Comparison of ENCODE assay signal across 8 mouse cellular contexts in the genomic region with DNA sequence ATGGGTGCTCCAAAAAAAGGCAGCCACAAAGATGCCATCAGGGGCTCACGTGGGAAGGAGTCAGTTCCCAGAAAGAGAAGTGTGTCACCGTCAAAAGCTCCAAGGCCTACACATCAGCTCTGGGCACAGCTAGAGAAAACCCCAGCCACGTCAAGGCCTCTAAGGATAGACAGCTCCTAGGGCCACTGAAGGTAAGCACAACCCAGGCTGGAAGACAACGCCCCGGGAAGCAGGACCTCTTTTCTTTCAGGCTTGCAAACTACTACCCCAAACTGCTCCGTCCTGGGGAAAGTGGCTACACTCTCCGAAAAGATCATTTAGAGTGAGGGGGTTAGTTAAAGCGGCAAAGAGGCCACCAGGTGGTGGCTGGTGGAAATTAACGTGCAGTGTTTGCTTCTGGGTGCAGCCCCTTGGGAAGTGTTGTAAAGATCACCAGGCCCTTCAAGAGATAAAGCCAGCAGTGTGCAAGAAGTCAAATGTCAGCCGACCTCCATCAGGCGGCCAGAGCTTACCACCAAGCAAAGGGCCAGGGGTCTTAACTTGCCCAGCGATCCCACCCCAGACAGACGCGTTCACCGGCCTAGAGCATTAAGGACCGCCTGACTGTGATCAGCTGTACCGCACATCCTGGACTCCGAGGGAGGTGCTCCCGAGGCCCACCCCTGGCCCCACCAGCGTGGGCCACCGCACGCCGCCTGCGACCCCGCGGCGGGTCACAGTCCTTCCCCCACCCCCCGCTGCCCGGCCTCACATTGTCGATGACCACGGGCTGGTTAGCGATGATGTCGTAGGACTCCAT. TPM values are rescaled to one million over a fixed set of nuclear protein-coding genes. Genes with fewer than 3 reads are reported as not detected.
DNase-seq lines count a peak whose midpoint lies in the region; ATAC-seq and TF ChIP-seq lines count a peak whose summit lies in the region.

No protein-coding gene starts in this region.

- peak in 1 of 2 experiments; percentile 18 for DNase-seq in layer of hippocampus, adult 2 months (ENCODE audit: low spot score in 2 of 2)
- no peak for DNase-seq in layer of hippocampus, postnatal 36 days
- no peak for DNase-seq in limb, embryonic 10.5 days (ENCODE audit: low spot score)

- peak overlapping the region; percentile 86 for H3K4me2 ChIP-seq in embryonic facial prominence, embryonic 13.5 days
- peak overlapping the region; percentile 70 for H3K4me2 ChIP-seq in stomach, embryonic 16.5 days (ENCODE audit: low read depth, low read length)

- no peaks in the 10 kb centered on the region for H3K9me3 ChIP-seq in embryonic facial prominence, embryonic 13.5 days
- no peaks in the 10 kb centered on the region for H3K9me3 ChIP-seq in limb, embryonic 10.5 days (replicated peaks)
- no peaks in the 10 kb centered on the region for H3K9me3 ChIP-seq in stomach, embryonic 16.5 days (replicated peaks; ENCODE audit: control insufficient read depth, low read length)

- H3K4me1 ChIP-seq in embryonic facial prominence, embryonic 13.5 days, result peaks cover 19% of the 10 kb centered on the region
- peaks cover 15% of the 10 kb centered on the region for H3K4me1 ChIP-seq in limb, embryonic 10.5 days
- peaks cover 14% of the 10 kb centered on the region for H3K4me1 ChIP-seq in stomach, embryonic 16.5 days (ENCODE audit: control insufficient read depth, insufficient read depth, low read length)

- peak overlapping the region; percentile 77 for H3K4me3 ChIP-seq in layer of hippocampus, adult 2 months
- H3K4me3 ChIP-seq in embryonic facial prominence, embryonic 13.5 days, result peak overlapping the region; percentile 97
- peak overlapping the region; percentile 94 for H3K4me3 ChIP-seq in limb, embryonic 10.5 days
- peak overlapping the region; percentile 85 for H3K4me3 ChIP-seq in stomach, embryonic 16.5 days (replicated peaks; ENCODE audit: low read length)

- ATAC-seq in activated CD4-positive, CD25-positive, alpha-beta regulatory T cell, adult 4 months, result peak; percentile 56
- ATAC-seq in embryonic facial prominence, embryonic 13.5 days (ENCODE audit: insufficient number of reproducible peaks, insufficient read depth, low FRiP score, low TSS enrichment, low read depth), result peak; percentile 46; the same call in 1 of the 2 replicates
- ATAC-seq in hematopoietic stem cell, adult 5-6 weeks (replicated peaks in 1 of 2; ENCODE audit: insufficient read depth in 1 of 2, low FRiP score in 2 of 2, low TSS enrichment in 1 of 2, low read depth in 1 of 2, poor library complexity in 2 of 2, severe bottlenecking in 2 of 2), result peak; percentile 56 to 58
- peak; percentile 55 for ATAC-seq in megakaryocyte-erythroid progenitor cell, adult 5-6 weeks (replicated peaks; ENCODE audit: low FRiP score, low TSS enrichment, poor library complexity, severe bottlenecking)
- peak; percentile 72; the same call in 1 of the 2 replicates for ATAC-seq in stomach, embryonic 16.5 days (ENCODE audit: insufficient read depth, low FRiP score)

- H3K27ac ChIP-seq in layer of hippocampus, adult 2 months, result peak overlapping the region; percentile 94
- peak overlapping the region; percentile 85 for H3K27ac ChIP-seq in embryonic facial prominence, embryonic 13.5 days
- H3K27ac ChIP-seq in limb, embryonic 10.5 days, result peak overlapping the region; percentile 94
- H3K27ac ChIP-seq in stomach, embryonic 16.5 days (ENCODE audit: low read length), result peak overlapping the region; percentile 85

- TF ChIP-seq CTCF in layer of hippocampus, adult 2 months (conservative IDR thresholded peaks at IDR 0.05), result peak; percentile 70

- H3K36me3 ChIP-seq in embryonic facial prominence, embryonic 13.5 days, result peaks cover 32% of the 10 kb centered on the region
- H3K36me3 ChIP-seq in limb, embryonic 10.5 days, result peaks cover 39% of the 10 kb centered on the region
- H3K36me3 ChIP-seq in stomach, embryonic 16.5 days (ENCODE audit: control insufficient read depth, insufficient read depth, low read length), result peaks cover 9% of the 10 kb centered on the region

- H3K9ac ChIP-seq in embryonic facial prominence, embryonic 13.5 days, result peak overlapping the region; percentile 93
- H3K9ac ChIP-seq in stomach, embryonic 16.5 days (ENCODE audit: low read length), result peak overlapping the region; percentile 94

- 1% methylated on average over 33 of the region's 33 CpGs for WGBS in embryonic facial prominence, embryonic 13.5 days
- 2% methylated on average over 33 of the region's 33 CpGs for WGBS in limb, embryonic 10.5 days
- WGBS in stomach, embryonic 16.5 days, result 1% methylated on average over 33 of the region's 33 CpGs

- no peaks in the 10 kb centered on the region for H3K27me3 ChIP-seq in embryonic facial prominence, embryonic 13.5 days
- H3K27me3 ChIP-seq in limb, embryonic 10.5 days (ENCODE audit: low read depth, poor library complexity, severe bottlenecking), result no peaks in the 10 kb centered on the region
- no peaks in the 10 kb centered on the region for H3K27me3 ChIP-seq in stomach, embryonic 16.5 days (ENCODE audit: control insufficient read depth, insufficient read depth, low read length)

RNA-seq across cellular contexts. Expression of a gene that starts 0.7 kb away (rescaled TPM):
- 1 to 10 TPM in 1 of 2 experiments, under 1 TPM in 1; 0.96 to 1.4 TPM for total RNA-seq in layer of hippocampus, adult 2 months (2021)
- total RNA-seq in layer of hippocampus, postnatal 36 days (2021), result not detected
- polyA plus RNA-seq in activated CD4-positive, CD25-positive, alpha-beta regulatory T cell, adult 4 months (2017; shearing (Covaris generic)), result not detected
- polyA plus RNA-seq in embryonic facial prominence, embryonic 13.5 days (2015; fragmentation: Nextera tagmentation; extraction: Ambion mirVana), result 0.21 and 0.25 TPM in 2 replicates
- total RNA-seq in hematopoietic stem cell, adult 5-6 weeks (2017), result not detected in 2 replicates
- not detected in 2 replicates for polyA plus RNA-seq in limb, embryonic 10.5 days (2016; fragmentation: Nextera tagmentation; extraction: Ambion mirVana)
- not detected in 2 replicates for total RNA-seq in megakaryocyte-erythroid progenitor cell, adult 5-6 weeks (2014; fragmentation: Nextera tagmentation)
- total RNA-seq in megakaryocyte-erythroid progenitor cell, adult 5-6 weeks (2017), result not detected in 2 replicates
- polyA plus RNA-seq in stomach, embryonic 16.5 days (2015; fragmentation: Nextera tagmentation; extraction: Ambion mirVana), result 0.13 TPM in 1 of 2 replicates, not detected in the other

RNA-seq across cellular contexts. Expression of a gene that starts 5.0 kb away (rescaled TPM):
- total RNA-seq in layer of hippocampus, adult 2 months (2021), result 100 to 1,000 TPM; 248 to 282 TPM
- 100 to 1,000 TPM; 246 to 247 TPM for total RNA-seq in layer of hippocampus, postnatal 36 days (2021)
- polyA plus RNA-seq in activated CD4-positive, CD25-positive, alpha-beta regulatory T cell, adult 4 months (2017; shearing (Covaris generic)), result 10 to 100 TPM; 41.9 to 51.7 TPM
- 99.2 and 103 TPM in 2 replicates for polyA plus RNA-seq in embryonic facial prominence, embryonic 13.5 days (2015; fragmentation: Nextera tagmentation; extraction: Ambion mirVana)
- total RNA-seq in hematopoietic stem cell, adult 5-6 weeks (2017), result 45.0 and 61.4 TPM in 2 replicates
- 155 and 156 TPM in 2 replicates for polyA plus RNA-seq in limb, embryonic 10.5 days (2016; fragmentation: Nextera tagmentation; extraction: Ambion mirVana)
- 45.8 and 49.2 TPM in 2 replicates for total RNA-seq in megakaryocyte-erythroid progenitor cell, adult 5-6 weeks (2014; fragmentation: Nextera tagmentation)
- total RNA-seq in megakaryocyte-erythroid progenitor cell, adult 5-6 weeks (2017), result 49.1 and 51.1 TPM in 2 replicates
- 95.3 and 103 TPM in 2 replicates for polyA plus RNA-seq in stomach, embryonic 16.5 days (2015; fragmentation: Nextera tagmentation; extraction: Ambion mirVana)

RNA-seq across cellular contexts. Expression of a gene that starts 18.0 kb away (rescaled TPM):
- total RNA-seq in layer of hippocampus, adult 2 months (2021), result 100 to 1,000 TPM; 610 to 649 TPM
- 100 to 1,000 TPM; 648 to 684 TPM for total RNA-seq in layer of hippocampus, postnatal 36 days (2021)
- polyA plus RNA-seq in activated CD4-positive, CD25-positive, alpha-beta regulatory T cell, adult 4 months (2017; shearing (Covaris generic)), result 100 to 1,000 TPM; 325 to 418 TPM
- polyA plus RNA-seq in embryonic facial prominence, embryonic 13.5 days (2015; fragmentation: Nextera tagmentation; extraction: Ambion mirVana), result 510 and 517 TPM in 2 replicates
- total RNA-seq in hematopoietic stem cell, adult 5-6 weeks (2017), result 317 and 437 TPM in 2 replicates
- 535 and 559 TPM in 2 replicates for polyA plus RNA-seq in limb, embryonic 10.5 days (2016; fragmentation: Nextera tagmentation; extraction: Ambion mirVana)
- 728 and 806 TPM in 2 replicates for total RNA-seq in megakaryocyte-erythroid progenitor cell, adult 5-6 weeks (2014; fragmentation: Nextera tagmentation)
- 1,234 and 1,237 TPM in 2 replicates for total RNA-seq in megakaryocyte-erythroid progenitor cell, adult 5-6 weeks (2017)
- polyA plus RNA-seq in stomach, embryonic 16.5 days (2015; fragmentation: Nextera tagmentation; extraction: Ambion mirVana), result 591 and 640 TPM in 2 replicates

RNA-seq across cellular contexts. Expression of a gene that starts 26.3 kb away (rescaled TPM):
- not detected for total RNA-seq in layer of hippocampus, adult 2 months (2021)
- not detected for total RNA-seq in layer of hippocampus, postnatal 36 days (2021)
- polyA plus RNA-seq in activated CD4-positive, CD25-positive, alpha-beta regulatory T cell, adult 4 months (2017; shearing (Covaris generic)), result not detected
- 0.81 and 2.2 TPM in 2 replicates for polyA plus RNA-seq in embryonic facial prominence, embryonic 13.5 days (2015; fragmentation: Nextera tagmentation; extraction: Ambion mirVana)
- not detected in 2 replicates for total RNA-seq in hematopoietic stem cell, adult 5-6 weeks (2017)
- polyA plus RNA-seq in limb, embryonic 10.5 days (2016; fragmentation: Nextera tagmentation; extraction: Ambion mirVana), result 1.3 and 1.6 TPM in 2 replicates
- not detected in 2 replicates for total RNA-seq in megakaryocyte-erythroid progenitor cell, adult 5-6 weeks (2014; fragmentation: Nextera tagmentation)
- not detected in 2 replicates for total RNA-seq in megakaryocyte-erythroid progenitor cell, adult 5-6 weeks (2017)
- 0.50 and 0.94 TPM in 2 replicates for polyA plus RNA-seq in stomach, embryonic 16.5 days (2015; fragmentation: Nextera tagmentation; extraction: Ambion mirVana)

RNA-seq across cellular contexts. Expression of a gene that starts 52.3 kb away (rescaled TPM):
- 1 to 10 TPM; 3.9 to 5.0 TPM for total RNA-seq in layer of hippocampus, adult 2 months (2021)
- 1 to 10 TPM; 4.0 to 5.0 TPM for total RNA-seq in layer of hippocampus, postnatal 36 days (2021)
- polyA plus RNA-seq in activated CD4-positive, CD25-positive, alpha-beta regulatory T cell, adult 4 months (2017; shearing (Covaris generic)), result 100 to 1,000 TPM; 171 to 269 TPM
- 0.62 and 0.73 TPM in 2 replicates for polyA plus RNA-seq in embryonic facial prominence, embryonic 13.5 days (2015; fragmentation: Nextera tagmentation; extraction: Ambion mirVana)
- 0.40 and 0.94 TPM in 2 replicates for total RNA-seq in hematopoietic stem cell, adult 5-6 weeks (2017)
- polyA plus RNA-seq in limb, embryonic 10.5 days (2016; fragmentation: Nextera tagmentation; extraction: Ambion mirVana), result 0.36 TPM in 1 of 2 replicates, not detected in the other
- 2.5 and 3.9 TPM in 2 replicates for total RNA-seq in megakaryocyte-erythroid progenitor cell, adult 5-6 weeks (2014; fragmentation: Nextera tagmentation)
- 1.3 and 1.7 TPM in 2 replicates for total RNA-seq in megakaryocyte-erythroid progenitor cell, adult 5-6 weeks (2017)
- polyA plus RNA-seq in stomach, embryonic 16.5 days (2015; fragmentation: Nextera tagmentation; extraction: Ambion mirVana), result 0.49 and 0.56 TPM in 2 replicates
